Comparison of ENCODE assay signal across 8 mouse cellular contexts in genomic region chr9:42896421-42897210, GRCm38 (mm10). TPM values are rescaled to one million over a fixed set of nuclear protein-coding genes. Genes with fewer than 3 reads are reported as not detected.
DNase-seq lines count a peak whose midpoint lies in the region; ATAC-seq and TF ChIP-seq lines count a peak whose summit lies in the region.

No protein-coding gene starts in this region.

- peak overlapping the region; percentile 67 for H3K9ac ChIP-seq in forebrain, embryonic 12.5 days
- no peak overlapping the region for H3K9ac ChIP-seq in limb, embryonic 14.5 days (ENCODE audit: low read depth, low read length, severe bottlenecking)

- no peak for TF ChIP-seq CTCF in layer of hippocampus, adult 2 months (conservative IDR thresholded peaks at IDR 0.05)
- no peak for TF ChIP-seq CTCF in small intestine, adult 2 months (IDR thresholded peaks at IDR 0.05; ENCODE audit: extremely low read depth, insufficient read length, insufficient replicate concordance, low read depth, low read length)

- DNase-seq in layer of hippocampus, adult 2 months (ENCODE audit: low spot score in 2 of 2), result no peak
- no peak for DNase-seq in layer of hippocampus, postnatal 14 days (ENCODE audit: low spot score in 2 of 2)
- DNase-seq in limb, embryonic 14.5 days (ENCODE audit: low spot score), result no peak
- DNase-seq in left cerebral cortex, postnatal 36 days (ENCODE audit: low spot score in 2 of 2), result no peak
- no peak for DNase-seq in left cerebral cortex, postnatal 14 days (ENCODE audit: low spot score in 2 of 2)
- no peak for DNase-seq in adrenal gland, postnatal 4 days (ENCODE audit: low spot score in 2 of 2)

- H3K4me1 ChIP-seq in forebrain, embryonic 12.5 days, result peaks cover 35% of the 10 kb centered on the region
- peaks cover 17% of the 10 kb centered on the region for H3K4me1 ChIP-seq in limb, embryonic 14.5 days (ENCODE audit: control insufficient read depth, insufficient read depth, low read length)
- peaks cover 6% of the 10 kb centered on the region for H3K4me1 ChIP-seq in small intestine, adult 2 months (ENCODE audit: control insufficient read depth, insufficient read depth, insufficient read length, low read length)

- intact Hi-C loops in left cerebral cortex, postnatal 36 days (cut with DNase I), result loop anchor here (5.0 kb wide), 1 partner anchor 46 kb away; the partner anchor contains the start of gene Grik4
- intact Hi-C loops in left cerebral cortex, postnatal 14 days (cut with DNase I), result loop anchor here (2.0 to 10.0 kb wide), 2 partner anchors 46 to 92 kb away; no protein-coding TSS in a partner anchor

- TF ChIP-seq POLR2A in limb, embryonic 14.5 days (IDR thresholded peaks at IDR 0.05; ENCODE audit: borderline replicate concordance, extremely low read depth, insufficient read depth, insufficient read length), result no peak
- no peak for TF ChIP-seq POLR2A in small intestine, adult 2 months (IDR thresholded peaks at IDR 0.05; ENCODE audit: low read depth, low read length)

- H3K4me3 ChIP-seq in layer of hippocampus, adult 2 months, result peak overlapping the region; percentile 67
- peak overlapping the region; percentile 54 for H3K4me3 ChIP-seq in forebrain, embryonic 12.5 days (replicated peaks)
- peak overlapping the region; percentile 43 for H3K4me3 ChIP-seq in limb, embryonic 14.5 days (replicated peaks; ENCODE audit: low read length)
- 0 out of 2 replicates have a peak overlapping the region, but pooled peaks have one; percentile 10 for H3K4me3 ChIP-seq in small intestine, adult 2 months (ENCODE audit: low read depth, low read length)

- peak overlapping the region; percentile 99 for H3K4me2 ChIP-seq in forebrain, embryonic 12.5 days
- H3K4me2 ChIP-seq in limb, embryonic 14.5 days (replicated peaks; ENCODE audit: low read depth, low read length, severe bottlenecking), result peak overlapping the region; percentile 97

- WGBS in forebrain, embryonic 12.5 days, result 3% methylated on average over 16 of the region's 16 CpGs
- WGBS in limb, embryonic 14.5 days, result 5% methylated on average over 16 of the region's 16 CpGs
- 5% methylated on average over 16 of the region's 16 CpGs for WGBS in small intestine, adult 2 months

- no peaks in the 10 kb centered on the region for H3K36me3 ChIP-seq in forebrain, embryonic 12.5 days (replicated peaks)
- no peaks in the 10 kb centered on the region for H3K36me3 ChIP-seq in limb, embryonic 14.5 days (ENCODE audit: control insufficient read depth, insufficient read depth, low read length)
- H3K36me3 ChIP-seq in small intestine, adult 2 months (ENCODE audit: control insufficient read depth, insufficient read depth, low read length), result no peaks in the 10 kb centered on the region

- H3K27ac ChIP-seq in layer of hippocampus, adult 2 months, result peak overlapping the region; percentile 96
- H3K27ac ChIP-seq in forebrain, embryonic 12.5 days, result peak overlapping the region; percentile 77; the same call in 1 of the 2 replicates
- no peak overlapping the region for H3K27ac ChIP-seq in limb, embryonic 14.5 days (replicated peaks; ENCODE audit: low read depth, low read length)
- no peak overlapping the region for H3K27ac ChIP-seq in small intestine, adult 2 months (ENCODE audit: insufficient read depth, low read depth, low read length)

- H3K27me3 ChIP-seq in forebrain, embryonic 12.5 days, result peaks cover 27% of the 10 kb centered on the region
- peaks cover 15% of the 10 kb centered on the region; the same call in 1 of the 2 replicates for H3K27me3 ChIP-seq in limb, embryonic 14.5 days (ENCODE audit: control insufficient read depth, insufficient read depth, low read length)
- H3K27me3 ChIP-seq in small intestine, adult 2 months (ENCODE audit: control insufficient read depth, insufficient read depth, low read length), result peaks cover 11% of the 10 kb centered on the region

- peaks cover 4% of the 10 kb centered on the region; the same call in 1 of the 2 replicates for H3K9me3 ChIP-seq in forebrain, embryonic 12.5 days
- H3K9me3 ChIP-seq in limb, embryonic 14.5 days (ENCODE audit: control insufficient read depth, low read length), result no peaks in the 10 kb centered on the region

- peak; percentile 57; the same call in 1 of the 2 replicates for ATAC-seq in forebrain, embryonic 12.5 days (ENCODE audit: low FRiP score)
- no peak for ATAC-seq in limb, embryonic 14.5 days (ENCODE audit: low FRiP score, low read depth)

RNA-seq across cellular contexts. Expression of gene Grik4, which starts 47.7 kb away (rescaled TPM):
- total RNA-seq in layer of hippocampus, adult 2 months (2021), result 10 to 100 TPM; 53.0 to 63.2 TPM
- total RNA-seq in layer of hippocampus, postnatal 14 days (2021), result 10 to 100 TPM; 67.1 to 71.4 TPM
- polyA plus RNA-seq in forebrain, embryonic 12.5 days (2016; fragmentation: Nextera tagmentation; extraction: Ambion mirVana), result 2.8 and 3.3 TPM in 2 replicates
- polyA plus RNA-seq in limb, embryonic 14.5 days (2012; rRNA removed), result 2.4 and 2.7 TPM in 2 replicates
- polyA plus RNA-seq in limb, embryonic 14.5 days (2014; fragmentation: Nextera tagmentation; extraction: Ambion mirVana), result 0.85 and 1.5 TPM in 2 replicates
- 0.25 and 0.35 TPM in 2 replicates for polyA plus RNA-seq in small intestine, adult 2 months (2012; rRNA removed)
- 10 to 100 TPM; 19.2 to 19.8 TPM for total RNA-seq in left cerebral cortex, postnatal 36 days (2021)
- total RNA-seq in left cerebral cortex, postnatal 14 days (2021), result 10 to 100 TPM; 16.0 to 16.7 TPM
- total RNA-seq in adrenal gland, postnatal 4 days (2021), result 1 to 10 TPM; 2.2 to 2.4 TPM

Comparison
In these comparisons a context has a peak if more than half of its experiments do, and no peak if none do; other contexts are left out.
1. H3K27ac ChIP-seq: peak in layer of hippocampus, adult 2 months (single experiment) and forebrain, embryonic 12.5 days (single experiment); none in limb, embryonic 14.5 days (single experiment) and small intestine, adult 2 months (single experiment).
2. H3K4me3 ChIP-seq: peak in every context shown above with its lines; median percentile 67 in layer of hippocampus, adult 2 months; 54 in forebrain, embryonic 12.5 days; 43 in limb, embryonic 14.5 days; 10 in small intestine, adult 2 months.
3. RNA of gene Grik4, which starts 47.7 kb away (total RNA-seq): 67.1 to 71.4 TPM in layer of hippocampus, postnatal 14 days, 53.0 to 63.2 TPM in layer of hippocampus, adult 2 months, 19.2 to 19.8 TPM in left cerebral cortex, postnatal 36 days and 16.0 to 16.7 TPM in left cerebral cortex, postnatal 14 days; 2.2 to 2.4 TPM in adrenal gland, postnatal 4 days; every median in the first group is over 4 times any median in the second.